Mouse (Mus musculus): ENCODE data around the gene Rgs6.

DNA sequence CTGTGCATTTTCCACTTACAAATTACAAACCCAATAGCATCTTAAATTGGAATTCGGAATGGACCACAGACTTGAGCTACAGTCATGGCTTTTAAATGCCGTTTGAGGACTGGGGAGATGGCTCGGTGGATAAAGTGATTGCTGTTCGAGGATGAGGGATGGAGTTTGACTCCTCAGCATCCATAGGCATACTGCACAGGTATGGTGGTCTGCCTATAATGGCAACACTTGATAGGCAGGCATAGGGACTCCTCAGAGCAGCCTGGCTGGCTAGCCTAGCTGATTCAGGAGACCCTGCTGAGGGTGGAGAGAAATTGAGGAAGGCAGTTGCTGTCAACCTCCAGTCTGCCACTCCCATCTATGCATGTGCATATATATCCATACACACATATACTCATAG, 188.6 kb downstream of the Rgs6 start:
- TF ChIP-seq CTCF (conservative IDR thresholded peaks at IDR 0.05; ENCODE audit: low read length) (no peak), POU5F1 (IDR thresholded peaks at IDR 0.05; ENCODE audit: borderline replicate concordance, low read length) (no peak), NANOG (IDR thresholded peaks at IDR 0.05; ENCODE audit: borderline replicate concordance, low read length) (no peak)

Data from E14TG2a.4 (cell line).